Mouse (Mus musculus) urinary bladder, adult 18-20 months (tissue): ENCODE results near the gene Tigd3.

Experiments used
- DNase-seq, 2 experiments: peaks; one replicate each; pipeline ENCODE4 v3.0.0; 2022; ENCODE audit warnings: low spot score in 2 of 2, mixed read lengths in 2 of 2

The Tigd3 gene

DNA sequence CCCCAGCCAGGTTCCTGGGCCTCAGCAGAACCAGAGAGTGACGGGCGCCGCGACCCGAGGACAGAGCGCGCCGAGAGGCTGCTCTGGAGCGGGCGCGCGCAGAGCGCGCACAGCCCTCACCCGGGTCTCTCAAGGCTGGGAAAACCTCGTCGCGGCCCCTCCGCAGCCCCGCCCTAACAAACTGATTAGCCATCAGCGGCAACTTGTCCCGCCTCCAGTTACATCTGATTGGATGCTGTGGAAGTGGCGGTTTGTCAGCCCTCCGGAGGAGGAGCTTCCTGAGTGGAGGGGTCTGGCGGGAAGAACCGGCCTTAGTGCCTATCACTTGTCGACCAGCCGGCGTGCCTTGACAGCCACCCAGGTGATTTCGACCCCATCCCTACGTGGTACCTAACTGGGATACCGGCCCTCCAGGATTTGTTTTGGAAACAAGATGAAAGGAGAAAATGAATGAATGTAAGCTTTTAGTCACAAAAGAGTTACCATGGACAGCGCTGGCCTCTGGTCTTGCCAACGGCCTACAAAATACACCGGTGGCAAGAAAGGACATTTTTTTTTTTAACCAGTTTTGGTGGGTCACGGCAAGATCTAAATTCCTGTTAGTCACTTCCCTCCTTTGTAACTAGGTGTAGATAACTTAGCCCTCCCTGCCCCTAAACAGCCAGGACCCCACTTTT is at the start of gene Tigd3:
Gene Tigd3, minus strand, starts transcription at position 148 of the 677 bp plus-strand sequence.
- peak; percentile 81 to 85 for DNase-seq

DNA sequence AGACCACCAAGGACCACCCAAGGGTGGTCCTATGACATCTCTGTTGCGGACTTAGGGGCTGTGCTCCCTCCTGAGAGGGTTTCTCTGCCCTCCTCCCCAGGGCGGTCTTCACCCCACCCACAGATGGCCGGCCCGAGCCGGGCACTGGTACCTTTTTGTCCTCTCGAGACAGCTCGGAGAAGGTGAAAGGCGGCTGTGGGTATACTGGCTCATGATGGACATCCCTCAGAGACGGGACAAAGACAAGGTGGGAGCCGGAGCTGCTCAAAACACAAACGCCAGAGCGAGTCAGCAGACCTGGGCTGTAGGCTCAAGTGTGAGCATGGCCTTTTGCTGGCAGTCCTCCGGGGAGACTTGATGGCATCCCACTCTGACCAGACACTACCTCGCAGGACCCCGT is 49.5 kb upstream of the Tigd3 start:
- DNase-seq = no peak

DNA sequence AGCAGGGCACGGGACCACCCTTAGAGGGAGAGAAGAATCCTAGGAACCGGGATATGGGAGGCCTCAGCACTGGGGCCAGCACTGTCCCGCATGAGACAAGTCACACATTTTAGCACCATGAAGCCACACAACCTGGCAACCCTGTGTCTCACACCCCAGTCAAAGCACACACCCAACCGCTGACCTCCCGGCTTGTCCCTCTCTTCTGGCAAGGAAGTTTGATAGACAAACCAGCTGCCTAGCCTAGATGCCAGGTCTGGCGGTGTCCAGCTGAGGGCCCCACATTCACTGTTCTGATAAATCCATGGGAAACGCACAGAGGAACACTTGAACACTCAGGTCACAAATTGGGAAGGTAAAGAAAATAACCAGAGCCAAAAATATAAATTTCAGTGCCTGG is 48.6 kb upstream of the Tigd3 start:
- DNase-seq = no peak

- DNase-seq = no peak
Observed at GRCm38 (mm10) chr19:5940656-5941055, 46.7 kb upstream of the Tigd3 start.

- DNase-seq = peak; percentile 53 to 76
Observed at GRCm38 (mm10) chr19:5940173-5940572, 46.2 kb upstream of the Tigd3 start.

DNA sequence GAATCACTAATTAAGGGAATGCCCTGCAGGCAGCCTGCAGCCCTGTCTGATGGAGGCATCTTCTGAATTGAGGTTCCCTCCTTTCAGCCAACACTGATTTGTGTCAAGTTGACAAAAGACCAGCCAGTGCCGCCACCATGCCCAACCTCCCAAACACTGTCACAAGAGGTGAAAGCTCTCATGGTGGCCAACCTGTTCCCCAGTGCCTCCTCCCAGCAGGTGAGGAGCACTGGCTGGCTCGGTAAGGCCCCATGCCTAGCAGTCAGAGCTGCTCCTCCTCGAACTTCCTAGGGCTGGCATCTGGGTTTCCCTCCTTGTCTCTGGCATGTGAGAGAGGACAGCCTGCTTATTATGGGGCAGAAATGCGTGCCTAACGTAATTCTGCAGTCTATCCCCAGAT is 45.8 kb upstream of the Tigd3 start:
- DNase-seq = no peak

DNA sequence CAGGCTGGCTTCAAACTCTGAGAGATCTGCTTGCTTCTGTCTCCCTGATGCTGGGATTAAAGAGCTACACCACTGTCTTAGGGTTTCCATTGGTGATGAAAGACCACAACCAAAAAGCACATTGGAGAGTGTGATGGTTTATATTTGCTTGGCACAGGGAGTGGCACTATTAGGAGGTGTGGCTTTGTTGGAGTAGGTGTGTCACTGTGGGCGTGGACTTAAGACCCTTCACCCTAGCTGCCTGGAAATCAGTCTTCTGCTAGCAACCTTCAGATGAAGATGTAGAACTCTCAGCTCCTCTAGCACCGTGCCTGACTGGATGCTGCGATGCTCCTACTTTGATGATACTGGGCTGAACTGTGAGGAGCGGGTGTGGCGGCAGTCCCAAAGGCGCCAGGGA is 44.6 kb upstream of the Tigd3 start:
- DNase-seq = no peak

DNA sequence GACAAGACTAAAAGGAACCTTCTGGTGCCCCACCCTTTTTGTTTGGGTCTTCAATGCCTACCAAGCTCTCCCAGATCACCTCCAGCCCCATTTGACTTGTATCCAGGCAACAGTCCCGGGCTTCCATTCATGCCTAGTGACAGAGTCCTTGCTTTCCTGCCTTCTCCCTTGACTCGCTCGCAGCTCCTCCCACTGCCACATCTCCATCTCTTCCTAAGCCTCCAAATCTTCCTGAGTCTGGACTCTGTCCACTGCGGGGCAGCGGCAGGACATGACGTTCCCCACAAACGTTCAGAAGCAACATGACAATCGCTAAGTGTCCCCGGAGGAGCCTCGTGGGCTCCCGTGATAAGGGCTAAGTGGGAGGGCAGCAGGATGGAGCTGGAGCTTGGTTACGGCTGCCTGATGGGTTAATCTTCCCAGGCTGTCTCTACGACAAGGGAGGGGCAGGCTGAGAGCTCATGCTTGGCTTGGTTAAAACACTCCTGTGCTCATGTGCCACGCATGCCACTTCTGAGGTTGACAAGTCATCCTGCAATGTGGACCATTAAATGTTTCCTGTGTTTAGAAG is 44.0 kb upstream of the Tigd3 start:
- DNase-seq = no peak

DNA sequence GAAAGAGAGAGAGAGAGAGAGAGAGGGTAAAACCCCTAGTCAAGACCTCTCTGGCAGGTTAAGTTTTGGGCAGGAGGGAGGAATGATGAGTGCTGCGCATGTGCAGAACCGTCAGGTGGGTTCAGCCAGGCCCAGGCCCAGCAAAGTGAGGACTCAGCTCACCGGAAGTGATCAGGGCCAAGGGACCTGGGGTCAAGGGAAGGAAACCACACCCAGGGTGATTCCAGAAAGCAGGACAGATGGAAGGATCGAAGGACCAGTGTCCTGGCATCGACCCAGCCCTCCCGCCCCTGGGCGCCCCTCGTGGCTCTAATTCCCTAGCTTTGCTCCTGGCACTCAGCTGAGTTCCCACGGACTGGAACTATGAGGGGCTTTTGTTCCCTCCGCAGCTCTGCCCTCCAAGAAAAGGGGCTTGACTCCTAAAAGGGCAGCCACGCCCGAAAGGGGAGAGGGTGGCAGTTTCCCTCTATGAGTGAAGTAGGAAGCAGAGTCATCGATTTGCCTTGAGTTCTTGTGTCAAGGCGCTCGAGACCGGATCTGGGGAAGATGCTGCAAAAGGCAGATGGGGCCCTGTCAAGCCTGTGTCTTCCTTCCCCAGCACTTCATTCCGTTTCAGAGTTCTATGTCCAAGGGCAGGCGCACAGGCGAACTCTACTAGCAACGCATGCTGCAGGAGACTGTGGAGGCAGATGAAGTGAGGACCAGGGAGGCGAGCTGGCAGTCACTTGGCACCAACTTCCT is 43.3 kb upstream of the Tigd3 start:
- no peak for DNase-seq

DNA sequence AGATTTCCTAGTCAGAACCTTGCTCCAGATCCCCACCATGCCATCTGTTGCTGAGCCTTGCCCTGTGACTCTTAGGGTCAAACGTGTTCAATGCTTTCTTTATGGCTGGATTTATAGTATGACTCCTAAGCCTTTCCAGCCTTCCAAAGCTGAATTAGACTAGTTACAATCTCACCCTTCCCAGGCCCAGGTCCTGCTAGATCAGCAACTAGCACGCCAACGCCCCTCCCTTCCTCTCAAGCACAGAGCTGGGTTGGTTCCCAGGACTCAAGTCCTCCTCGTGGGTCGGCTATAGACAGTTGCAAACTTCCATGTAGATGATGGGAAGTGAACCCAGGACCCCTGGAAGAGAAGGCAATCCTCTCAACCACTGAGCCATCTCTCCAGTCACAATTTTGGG is 41.7 kb upstream of the Tigd3 start:
- DNase-seq = no peak

DNA sequence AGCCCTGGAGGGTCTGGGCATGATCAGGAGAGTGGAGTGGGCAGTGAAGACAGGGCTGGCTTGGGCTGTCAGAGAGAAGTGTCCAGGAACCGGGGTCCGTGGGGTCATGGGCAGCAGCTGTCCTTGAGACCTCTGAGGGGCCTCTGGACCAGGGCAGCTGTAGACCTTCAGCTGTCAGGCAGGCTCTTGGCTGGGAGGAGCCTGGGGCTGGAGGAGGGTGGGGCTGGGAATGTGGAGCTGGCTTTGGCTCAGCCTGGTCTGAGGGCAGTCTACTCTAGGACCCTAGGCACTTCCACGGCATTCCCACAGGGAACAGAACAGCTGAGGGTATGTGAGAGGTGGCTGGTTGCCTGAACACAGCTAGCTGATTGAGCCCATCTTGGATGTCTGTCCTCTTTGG is 41.3 kb upstream of the Tigd3 start:
- peak in 1 of 2 experiments; percentile 52 for DNase-seq

- no peak for DNase-seq
Observed at GRCm38 (mm10) chr19:5929634-5930596, 36.0 kb upstream of the Tigd3 start.

- DNase-seq = no peak
Observed at GRCm38 (mm10) chr19:5928546-5928945, 34.6 kb upstream of the Tigd3 start.

GRCm38 (mm10) chr19:5928104-5928503 is 34.2 kb upstream of the Tigd3 start:
- no peak for DNase-seq

- DNase-seq = no peak
Observed at GRCm38 (mm10) chr19:5927532-5927931, 33.6 kb upstream of the Tigd3 start.

DNA sequence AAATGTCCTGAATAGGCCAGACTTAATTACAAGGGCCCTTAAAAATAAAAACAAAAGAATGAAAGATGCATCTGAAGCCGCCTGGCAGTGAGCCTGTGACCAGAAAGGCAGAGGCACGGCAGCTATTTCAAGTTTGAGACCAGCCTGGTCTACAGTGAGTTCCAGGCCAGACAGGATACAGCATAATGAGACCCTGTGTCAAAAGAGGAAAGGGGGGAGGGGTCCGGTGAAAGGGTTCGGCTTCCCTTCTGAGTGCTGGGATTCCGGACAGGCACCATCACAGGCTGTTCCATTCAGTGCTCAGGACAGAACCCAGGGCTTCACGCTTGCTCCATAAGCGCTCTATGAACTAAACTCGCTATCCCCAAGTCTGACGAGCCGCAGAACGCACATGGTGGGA is 33.1 kb upstream of the Tigd3 start:
- no peak for DNase-seq

DNA sequence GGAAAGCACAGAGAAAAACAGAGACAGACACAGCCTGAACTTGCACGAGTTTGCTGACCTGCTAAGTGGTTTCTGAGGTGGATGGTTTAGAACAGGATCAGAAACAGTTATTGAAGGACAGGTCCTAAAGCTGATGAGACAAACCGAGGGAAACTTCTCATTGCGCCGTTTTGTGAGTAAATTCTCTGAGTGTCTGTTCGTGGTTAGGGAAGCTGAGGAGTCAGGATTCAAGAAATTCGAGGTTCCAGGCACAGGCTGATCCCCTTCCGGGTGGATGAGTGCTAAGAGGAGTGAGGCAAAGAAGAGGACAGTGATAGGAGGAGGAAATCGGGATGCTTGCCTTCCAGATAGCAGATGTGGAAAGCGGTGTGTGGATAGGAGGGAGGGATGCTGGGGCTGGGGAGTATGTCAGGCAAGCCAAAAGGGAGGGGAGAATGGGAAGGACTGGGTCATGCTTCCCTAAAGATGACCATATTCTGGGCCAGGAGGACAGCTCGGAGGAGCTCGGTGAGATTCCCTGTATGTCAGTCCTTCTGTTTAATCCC is 31.4 kb upstream of the Tigd3 start:
- no peak for DNase-seq

DNA sequence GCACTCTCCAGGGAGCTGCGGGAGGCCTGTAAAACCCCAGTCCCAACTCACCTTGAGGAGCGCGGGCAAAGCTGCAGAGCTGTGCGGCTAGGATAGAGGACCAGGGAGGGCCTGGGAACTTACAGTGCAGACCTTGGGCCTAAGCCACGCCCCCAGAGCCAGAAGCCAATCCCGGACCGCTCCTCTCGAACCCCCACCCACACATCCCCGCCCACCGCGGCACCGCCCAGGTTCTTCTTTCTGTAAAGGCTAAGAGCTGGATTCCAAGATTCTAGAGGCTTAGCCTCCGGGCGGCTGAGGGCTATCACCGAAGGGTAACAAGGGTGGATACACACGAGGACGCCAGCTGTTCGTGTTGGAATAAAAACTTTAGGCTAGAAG is 30.8 kb upstream of the Tigd3 start, which contains the start of gene Cdc42ep2:
Gene Cdc42ep2, minus strand, starts transcription at position 104 of the 381 bp plus-strand sequence.
- DNase-seq = peak; percentile 93 to 95

- peak; percentile 75 to 84 for DNase-seq
Observed at GRCm38 (mm10) chr19:5923990-5924712, 30.2 kb upstream of the Tigd3 start.

- no peak for DNase-seq
Observed at GRCm38 (mm10) chr19:5922963-5923362, 29.0 kb upstream of the Tigd3 start.
